Mouse (Mus musculus): ENCODE data around the gene Arhgef12.

GRCm38 (mm10) chr9:42932146-42932545, 174.9 kb downstream of the Arhgef12 start:
- TF ChIP-seq FLI1 (IDR thresholded peaks at IDR 0.05; ENCODE audit: low read length) (no peak), GATA1 (IDR thresholded peaks at IDR 0.05; ENCODE audit: borderline replicate concordance, low read length) (no peak)

Measured in megakaryocyte, embryonic 14.5 days (primary cell).